Mouse (Mus musculus) intestine, postnatal 0 days (tissue): ENCODE measurements around the gene Osm. TPM values are rescaled to one million over a fixed set of nuclear protein-coding genes. Genes with fewer than 3 reads are reported as not detected.

Source experiments
- ATAC-seq: fragments of 200-750 bp; cut with Nextera tagmentation; 2 replicates; pipeline ENCODE4 v1.8.0; 2017; ENCODE audit warnings: mild to moderate bottlenecking, moderate TSS enrichment, moderate library complexity
- H3K27ac ChIP-seq: fragments of 300-500 bp; sonication (generic); 2 replicates; pipeline ENCODE4 v1.5.1; 2014; ENCODE audit warnings: mild to moderate bottlenecking, low read depth, low read length, moderate library complexity
- H3K27me3 ChIP-seq: fragments of 300-500 bp; sonication (generic); replicated peaks from 2 replicates; pipeline ENCODE4 v1.6.1; 2014; ENCODE audit warnings: low read length, mixed read lengths; ENCODE audit not compliant: control insufficient read depth, insufficient read depth
- H3K36me3 ChIP-seq: fragments of 300-500 bp; sonication (generic); 2 replicates; pipeline ENCODE4 v1.6.1; 2014; ENCODE audit warnings: mild to moderate bottlenecking, moderate library complexity; ENCODE audit not compliant: control insufficient read depth, insufficient read depth
- H3K4me1 ChIP-seq: fragments of 300-500 bp; sonication (generic); replicated peaks from 2 replicates; pipeline ENCODE4 v1.6.1; 2014; ENCODE audit warnings: antibody characterized with exemption, low read length, mixed read lengths; ENCODE audit not compliant: control insufficient read depth, insufficient read depth
- H3K4me2 ChIP-seq: fragments of 300-500 bp; sonication (generic); replicated peaks from 2 replicates; pipeline ENCODE4 v1.6.1; 2014; ENCODE audit warnings: low read depth, mild to moderate bottlenecking, moderate library complexity
- H3K4me3 ChIP-seq: fragments of 300-500 bp; sonication (generic); 2 replicates; pipeline ENCODE4 v1.5.1; 2014; ENCODE audit warnings: low read depth, low read length
- H3K9ac ChIP-seq: fragments of 300-500 bp; sonication (generic); 2 replicates; pipeline ENCODE4 v1.6.1; 2014; ENCODE audit warnings: mild to moderate bottlenecking, low read depth, low read length
- H3K9me3 ChIP-seq: fragments of 300-500 bp; sonication (generic); 2 replicates; pipeline ENCODE4 v1.6.1; 2016; ENCODE audit warnings: mixed run types; ENCODE audit not compliant: control insufficient read depth
- CTCF ChIP-seq: sonication (generic); IDR thresholded peaks from 2 replicates; pipeline ENCODE4 v1.5.1; 2016; ENCODE audit warnings: low read depth, mild to moderate bottlenecking, control low read depth, antibody characterized with exemption, moderate library complexity
- WGBS: fragments of 180-500 bp; shearing (Covaris S2); extraction: QIAGEN DNeasy Blood & Tissue Kit; methylation state at CpG from one replicate; pipeline ENCODE4 v1.1.7; 2014; 5-methylcytosine and 5-hydroxymethylcytosine counted together
- polyA plus RNA-seq: library from polyadenylated mRNA; unstranded; fragments of >200 nt; fragmentation: Nextera tagmentation; extraction: Ambion mirVana; gene quantifications from 2 replicates; pipeline ENCODE4 v1.2.1, GENCODE M21; 2015

Gene Osm
- polyA plus RNA-seq, 1 experiment from 2014 or later = 0.20 TPM

- H3K36me3 ChIP-seq = no peaks in the 10 kb centered on the region
Measured at GRCm38 (mm10) chr11:4279909-4280308, 43.7 kb downstream of the Osm start.

DNA sequence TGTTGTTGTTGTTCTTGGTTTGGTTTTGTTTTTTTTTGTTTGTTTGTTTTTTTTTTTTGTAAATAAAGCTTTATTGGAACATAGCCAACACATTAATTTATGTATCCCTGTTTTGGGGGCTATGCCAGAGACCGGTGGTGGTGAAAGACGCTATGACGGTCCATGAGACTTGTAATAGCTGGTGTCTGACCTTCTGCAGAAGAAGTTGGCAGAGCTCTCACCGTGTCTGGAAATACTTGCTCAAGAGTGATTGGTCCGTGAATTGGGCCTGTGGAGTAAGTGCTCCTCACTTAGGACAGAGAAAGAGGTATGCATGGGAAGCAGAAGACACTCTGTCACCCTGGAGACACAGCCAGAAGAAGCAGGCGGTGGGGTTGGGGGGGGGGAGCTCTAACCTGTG, 45.6 kb downstream of the Osm start:
- no peak overlapping the region for H3K27ac ChIP-seq
- no peak for ATAC-seq
- H3K9me3 ChIP-seq = no peaks in the 10 kb centered on the region
- WGBS = 77% methylated on average over 6 of the region's 6 CpGs
- no peaks in the 10 kb centered on the region for H3K27me3 ChIP-seq
- no peak overlapping the region for H3K9ac ChIP-seq
- H3K36me3 ChIP-seq = no peaks in the 10 kb centered on the region
- H3K4me3 ChIP-seq = no peak overlapping the region
- H3K4me2 ChIP-seq = no peak overlapping the region
- no peaks in the 10 kb centered on the region for H3K4me1 ChIP-seq
- TF ChIP-seq CTCF = no peak

More at GRCm38 (mm10) chr11:4279909-4280308, 43.7 kb downstream of the Osm start:
- H3K9me3 ChIP-seq = no peaks in the 10 kb centered on the region
- ATAC-seq = no peak; the same call in 1 of the 2 replicates
- no peak overlapping the region for H3K4me3 ChIP-seq
- no peaks in the 10 kb centered on the region for H3K27me3 ChIP-seq
- 56% methylated on average over 7 of the region's 7 CpGs for WGBS
- TF ChIP-seq CTCF = no peak
- H3K9ac ChIP-seq = no peak overlapping the region
- H3K4me1 ChIP-seq = no peaks in the 10 kb centered on the region
- H3K27ac ChIP-seq = no peak overlapping the region
- H3K4me2 ChIP-seq = no peak overlapping the region

GRCm38 (mm10) chr11:4283627-4284026, 47.4 kb downstream of the Osm start:
- no peaks in the 10 kb centered on the region for H3K36me3 ChIP-seq
- 21% methylated on average over 4 of the region's 4 CpGs for WGBS
- H3K27ac ChIP-seq = no peak overlapping the region
- H3K4me2 ChIP-seq = no peak overlapping the region
- H3K4me1 ChIP-seq = no peaks in the 10 kb centered on the region
- H3K9ac ChIP-seq = no peak overlapping the region
- no peaks in the 10 kb centered on the region for H3K27me3 ChIP-seq
- no peaks in the 10 kb centered on the region for H3K9me3 ChIP-seq
- no peak overlapping the region for H3K4me3 ChIP-seq
- TF ChIP-seq CTCF = no peak
- 0 out of 2 replicates have a peak, but pooled peaks have one; percentile 10 for ATAC-seq

DNA sequence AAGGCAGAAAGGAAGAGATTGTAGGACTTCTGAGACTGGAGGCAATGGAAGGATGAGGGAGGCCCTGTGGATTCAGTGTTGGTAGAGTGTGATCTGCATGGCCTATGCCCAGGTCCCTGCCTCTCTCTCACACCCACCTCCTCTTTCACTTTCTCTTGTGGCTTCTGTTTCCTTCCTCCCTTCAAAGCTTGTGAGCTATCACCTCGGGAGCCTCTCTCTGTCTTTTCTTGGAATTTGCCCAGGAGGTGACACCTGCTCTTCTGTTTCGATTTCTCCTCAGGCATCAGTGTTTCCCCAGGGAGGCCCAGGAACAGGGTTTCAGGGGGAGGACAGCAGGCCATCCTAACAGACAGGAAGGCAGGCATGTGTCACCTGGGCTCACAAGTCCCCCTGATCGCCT, 53.1 kb downstream of the Osm start:
- no peaks in the 10 kb centered on the region for H3K9me3 ChIP-seq
- no peak for TF ChIP-seq CTCF
- H3K4me2 ChIP-seq = no peak overlapping the region
- peak; percentile 17; the same call in 1 of the 2 replicates for ATAC-seq
- no peaks in the 10 kb centered on the region for H3K4me1 ChIP-seq
- 38% methylated on average over 3 of the region's 3 CpGs for WGBS
- H3K9ac ChIP-seq = no peak overlapping the region
- no peak overlapping the region for H3K4me3 ChIP-seq
- H3K36me3 ChIP-seq = no peaks in the 10 kb centered on the region
- H3K27ac ChIP-seq = no peak overlapping the region
- H3K27me3 ChIP-seq = no peaks in the 10 kb centered on the region

Other genes with a start within 250 kb of the Osm start
- gene Sec14l4, start 205.0 kb upstream of the Osm start, polyA plus RNA-seq = 0.05 and 0.13 TPM in 2 replicates
- not detected in 2 replicates for gene Sec14l3, start 171.6 kb upstream of the Osm start, polyA plus RNA-seq
- 20.0 and 21.1 TPM in 2 replicates for gene Mtfp1, start 141.0 kb upstream of the Osm start, polyA plus RNA-seq
- 7.6 and 8.4 TPM in 2 replicates for gene Sec14l2, start 113.0 kb upstream of the Osm start, polyA plus RNA-seq
- gene Rnf215, start 101.2 kb upstream of the Osm start, polyA plus RNA-seq = 15.5 and 15.6 TPM in 2 replicates
- 1.1 and 1.7 TPM in 2 replicates for gene Ccdc157, start 76.1 kb upstream of the Osm start, polyA plus RNA-seq
- gene Sf3a1, start 76.1 kb upstream of the Osm start, polyA plus RNA-seq = 15.7 and 16.5 TPM in 2 replicates
- gene Tbc1d10a, start 49.6 kb upstream of the Osm start, polyA plus RNA-seq = 37.2 and 40.8 TPM in 2 replicates
- gene Castor1, start 18.2 kb upstream of the Osm start, polyA plus RNA-seq = 10.3 and 14.7 TPM in 2 replicates
- gene Lif, start 21.1 kb downstream of the Osm start, polyA plus RNA-seq = 0.92 and 1.2 TPM in 2 replicates
- gene Hormad2, start 204.7 kb downstream of the Osm start, polyA plus RNA-seq = 0.21 and 0.25 TPM in 2 replicates